Mouse (Mus musculus) natural killer cell, adult 2 months (primary cell): ENCODE measurements around the gene Ramp3.
A peak's percentile ranks its signal among the peaks of the same experiment; 100 is the strongest.
"Not testable (repeated sequence)": the region's sequence is repeated elsewhere in the genome, so short reads cannot be mapped to it uniquely, and the experiment has no call there.

Experiments used
- DNase-seq, 2 experiments: peaks; one replicate each; pipeline ENCODE4 v3.0.0; 2022; ENCODE audit warnings: low spot score in 2 of 2

Ramp3 gene

GRCm38 (mm10) chr11:6658271-6658670 lies at the start of gene Ramp3:
Ramp3 (plus strand) TSS chr11:6658521.
- no peak for DNase-seq

- no peak for DNase-seq
Measured at GRCm38 (mm10) chr11:6615250-6616205, 42.8 kb upstream of the Ramp3 start.

GRCm38 (mm10) chr11:6623704-6624103 lies 34.6 kb upstream of the Ramp3 start:
- no peak for DNase-seq

GRCm38 (mm10) chr11:6624619-6625382 lies 33.5 kb upstream of the Ramp3 start:
- DNase-seq, result no peak

GRCm38 (mm10) chr11:6625478-6626387 lies 32.6 kb upstream of the Ramp3 start, which contains the start of gene Tbrg4:
Tbrg4 (minus strand) TSS chr11:6626067.
- DNase-seq, result peak; percentile 87 to 90

GRCm38 (mm10) chr11:6626388-6626772 lies 31.9 kb upstream of the Ramp3 start:
- DNase-seq, result no peak

- peak; percentile 50 to 61 for DNase-seq
Measured at GRCm38 (mm10) chr11:6627731-6628130, 30.6 kb upstream of the Ramp3 start.

GRCm38 (mm10) chr11:6628568-6628967 lies 29.8 kb upstream of the Ramp3 start:
- DNase-seq, result peak; percentile 53 to 65

GRCm38 (mm10) chr11:6629655-6630054 lies 28.7 kb upstream of the Ramp3 start:
- peak; percentile 23 to 48 for DNase-seq

GRCm38 (mm10) chr11:6636150-6636549 lies 22.2 kb upstream of the Ramp3 start:
- peak in 1 of 2 experiments; percentile 25 for DNase-seq

- DNase-seq, result no peak
Measured at GRCm38 (mm10) chr11:6638537-6638936, 19.8 kb upstream of the Ramp3 start, which contains the start of gene Wap. Wap (minus strand) TSS chr11:6638637.

GRCm38 (mm10) chr11:6639072-6639471 lies 19.2 kb upstream of the Ramp3 start:
- DNase-seq, result no peak

GRCm38 (mm10) chr11:6644566-6644965 lies 13.8 kb upstream of the Ramp3 start:
- no peak for DNase-seq

- no peak for DNase-seq
Measured at GRCm38 (mm10) chr11:6647831-6648724, 10.2 kb upstream of the Ramp3 start.

GRCm38 (mm10) chr11:6650519-6650918 lies 7.8 kb upstream of the Ramp3 start:
- no peak for DNase-seq

- not testable (repeated sequence) for DNase-seq
Measured at GRCm38 (mm10) chr11:6652978-6653377, 5.3 kb upstream of the Ramp3 start.

GRCm38 (mm10) chr11:6654903-6655302 lies 3.4 kb upstream of the Ramp3 start:
- peak; percentile 69 to 83 for DNase-seq

- no peak for DNase-seq
Measured at GRCm38 (mm10) chr11:6661206-6661605, 2.9 kb downstream of the Ramp3 start.

GRCm38 (mm10) chr11:6666634-6667033 lies 8.3 kb downstream of the Ramp3 start:
- DNase-seq, result no peak

- DNase-seq, result no peak
Measured at GRCm38 (mm10) chr11:6669041-6669440, 10.7 kb downstream of the Ramp3 start.
